Mouse (Mus musculus) spleen, adult 10 weeks (tissue): ENCODE results near the gene Cisd3. TPM values are rescaled to one million over a fixed set of nuclear protein-coding genes. Genes with fewer than 3 reads are reported as not detected.

Experiments used
- polyA plus RNA-seq: library from polyadenylated mRNA; stranded (reverse); fragments of 350-450 nt; fragmentation: Illumina TruSeq; extraction: RNeasy Lipid Tissue Mini Kit (QIAGEN cat#74804); gene quantifications from one replicate; pipeline ENCODE4 v1.2.3, GENCODE M21; 2015; ENCODE audit warnings: low replicate concordance; ENCODE audit not compliant: insufficient read depth

Cisd3 gene
- polyA plus RNA-seq: 24.5 TPM

GRCm38 (mm10) chr11:97685613-97686321 lies at the start of gene Cisd3:
Cisd3 (plus strand) TSS chr11:97685826.

GRCm38 (mm10) chr11:97662893-97663527 lies 22.6 kb upstream of the Cisd3 start, which contains the start of gene Mllt6:
Mllt6 (plus strand) TSS chr11:97663414.

GRCm38 (mm10) chr11:97700003-97700745 lies 14.5 kb downstream of the Cisd3 start, which contains the start of gene Pcgf2:
Pcgf2 (minus strand) TSS chr11:97700497.

GRCm38 (mm10) chr11:97703039-97703826 lies 17.6 kb downstream of the Cisd3 start, which contains the start of gene Psmb3:
Psmb3 (plus strand) TSS chr11:97703399.

Other genes starting within 250 kb of the Cisd3 start
- not detected for gene 4933428G20Rik, start 185.5 kb upstream of the Cisd3 start, polyA plus RNA-seq
- 0.03 TPM for gene Srcin1, start 109.6 kb upstream of the Cisd3 start, polyA plus RNA-seq
- gene Epop, start 56.1 kb upstream of the Cisd3 start, polyA plus RNA-seq: 1.9 TPM
- gene Mllt6, start 22.4 kb upstream of the Cisd3 start, polyA plus RNA-seq: 52.9 TPM
- gene Pcgf2, start 14.7 kb downstream of the Cisd3 start, polyA plus RNA-seq: 5.1 TPM
- gene Psmb3, start 17.6 kb downstream of the Cisd3 start, polyA plus RNA-seq: 107 TPM
- 44.5 TPM for gene Pip4k2b, start 58.9 kb downstream of the Cisd3 start, polyA plus RNA-seq
- 19.0 TPM for gene Cwc25, start 80.7 kb downstream of the Cisd3 start, polyA plus RNA-seq
- gene 1700001P01Rik, start 90.1 kb downstream of the Cisd3 start, polyA plus RNA-seq: not detected
- 3,596 TPM for gene Rpl23, start 96.6 kb downstream of the Cisd3 start, polyA plus RNA-seq
- gene Lasp1, start 113.2 kb downstream of the Cisd3 start, polyA plus RNA-seq: 75.7 TPM
- 6.1 TPM for gene B230217C12Rik, start 155.0 kb downstream of the Cisd3 start, polyA plus RNA-seq
- 2.1 TPM for gene Fbxo47, start 198.3 kb downstream of the Cisd3 start, polyA plus RNA-seq